Mouse (Mus musculus): ENCODE results near the gene Cbln3. TPM values are rescaled to one million over a fixed set of nuclear protein-coding genes. Genes with fewer than 3 reads are reported as not detected.

Gene Cbln3
- under 1 TPM; 0.44 to 0.74 TPM for total RNA-seq (2021)

DNA sequence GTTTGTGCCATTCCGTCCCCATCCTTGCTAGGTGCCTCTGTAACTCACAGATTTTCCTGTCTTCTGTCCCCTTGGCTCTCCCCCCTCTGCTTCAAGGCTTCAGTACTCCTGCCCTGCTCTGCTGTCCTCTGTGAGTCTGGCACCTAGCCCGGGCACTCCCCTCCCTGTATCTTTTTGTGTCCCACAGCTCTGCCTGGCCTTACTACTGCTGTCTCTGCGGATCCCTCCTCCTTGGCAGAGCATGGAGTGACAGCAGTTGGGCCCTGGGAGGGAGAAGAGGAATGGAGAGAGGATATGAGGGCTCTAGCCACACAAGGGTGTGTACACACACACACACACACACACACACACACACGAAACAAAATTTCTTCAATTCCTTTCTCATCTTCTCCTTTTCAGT, at the start of gene Cbln3:
Gene Cbln3, minus strand, starts transcription at position 227 of the 400 bp plus-strand sequence.
- intact Hi-C loops (cut with DNase I): no loop called here
- DNase-seq: peak; percentile 95

- intact Hi-C loops (cut with DNase I): no loop called here
- peak; percentile 23 for DNase-seq
Observed at GRCm38 (mm10) chr14:55933586-55933985, 49.4 kb upstream of the Cbln3 start.

DNA sequence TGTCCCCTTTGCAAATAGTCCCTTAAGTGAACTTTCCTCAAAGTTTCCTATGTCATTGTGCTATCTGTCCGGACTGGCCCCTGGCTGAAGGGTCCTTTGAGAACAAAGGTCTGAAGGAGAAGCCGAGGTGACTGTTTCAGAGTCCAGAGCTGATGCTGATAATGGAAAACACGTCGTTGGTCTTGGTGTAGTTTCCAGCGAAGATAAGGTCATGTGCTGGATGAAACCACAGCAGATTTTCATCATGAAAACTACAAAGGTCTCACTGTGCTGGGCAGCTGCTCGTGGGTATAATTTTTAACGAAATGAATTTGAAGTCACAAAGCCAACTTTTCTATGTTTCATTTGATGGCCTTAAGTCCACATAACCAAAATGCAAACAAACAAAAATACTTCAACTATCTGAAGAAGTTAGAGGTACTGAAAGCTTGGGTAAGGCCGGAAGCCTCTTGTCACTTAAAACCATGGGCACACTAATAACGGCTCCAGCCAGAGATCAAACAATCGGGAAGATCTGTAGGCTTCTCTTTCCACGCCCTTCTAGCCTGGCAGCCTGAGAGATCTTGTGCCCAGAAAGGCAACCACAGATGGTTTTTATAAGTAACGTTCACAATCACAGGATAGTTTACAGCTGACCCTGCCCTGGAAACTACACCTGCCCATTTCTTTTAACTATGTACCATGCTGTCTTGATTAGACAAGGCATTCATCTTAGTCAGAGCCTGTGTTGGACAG, 45.2 kb upstream of the Cbln3 start:
- no peak for DNase-seq
- intact Hi-C loops (cut with DNase I): no loop called here

DNA sequence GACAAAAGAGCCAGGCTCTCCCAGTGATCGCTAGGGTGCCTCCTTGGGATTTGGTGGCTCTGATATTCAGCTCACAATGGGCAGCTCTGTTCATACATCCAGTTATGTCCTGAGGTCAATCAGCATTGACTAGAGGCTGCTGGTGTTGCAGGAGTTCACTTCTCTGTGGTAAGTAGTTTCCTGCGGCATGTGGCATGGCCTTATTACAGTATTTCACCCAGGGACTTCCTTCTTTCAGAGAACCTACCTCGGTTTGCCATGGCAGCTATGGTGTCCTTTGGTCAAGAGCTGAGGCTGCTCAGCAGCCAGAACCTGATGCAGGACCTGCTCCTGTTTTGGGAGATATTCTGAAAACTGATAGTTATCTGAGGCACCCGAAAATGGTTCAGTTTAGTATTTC, 42.7 kb upstream of the Cbln3 start:
- intact Hi-C loops (cut with DNase I): no loop called here
- DNase-seq: no peak

DNA sequence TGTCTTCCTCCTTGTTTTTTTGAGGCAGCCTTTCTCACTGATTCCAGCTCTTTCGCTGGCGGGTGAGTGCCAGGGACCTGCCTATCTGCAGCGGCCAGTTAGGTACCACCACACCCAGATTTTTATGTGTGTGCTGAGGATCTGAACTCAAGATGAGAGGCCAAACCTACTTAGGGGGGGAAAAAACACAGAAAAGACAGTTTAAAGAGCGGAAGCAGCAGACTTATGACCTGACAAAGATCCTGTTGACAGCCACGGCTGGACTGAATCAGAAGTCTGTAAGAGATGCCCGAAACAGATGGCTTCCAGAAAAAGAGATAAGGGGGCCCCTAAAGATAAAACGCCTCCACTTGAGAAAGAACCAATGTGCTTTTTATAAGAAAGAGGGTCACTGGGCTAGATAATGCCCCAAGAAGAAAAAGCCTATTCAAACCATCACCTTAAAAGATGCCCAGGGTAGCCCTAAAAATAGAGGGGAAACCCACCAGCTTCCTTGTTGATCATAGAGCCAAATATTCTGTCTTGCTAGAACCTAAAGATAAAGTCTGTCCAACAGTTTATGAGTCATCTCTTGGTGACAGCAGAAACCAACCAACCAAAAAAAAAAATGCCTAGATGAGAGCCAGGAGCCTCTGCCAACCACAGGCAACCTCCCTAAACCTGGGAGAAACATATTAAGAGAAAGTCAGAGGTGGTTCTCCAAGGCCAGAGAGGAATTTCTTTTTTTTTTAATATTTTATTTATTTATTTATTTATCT, 38.5 kb upstream of the Cbln3 start:
- intact Hi-C loops (cut with DNase I): no loop called here
- DNase-seq: no peak

- intact Hi-C loops (cut with DNase I): no loop called here
- DNase-seq: peak; percentile 78
Observed at GRCm38 (mm10) chr14:55918240-55919082, 34.3 kb upstream of the Cbln3 start.

DNA sequence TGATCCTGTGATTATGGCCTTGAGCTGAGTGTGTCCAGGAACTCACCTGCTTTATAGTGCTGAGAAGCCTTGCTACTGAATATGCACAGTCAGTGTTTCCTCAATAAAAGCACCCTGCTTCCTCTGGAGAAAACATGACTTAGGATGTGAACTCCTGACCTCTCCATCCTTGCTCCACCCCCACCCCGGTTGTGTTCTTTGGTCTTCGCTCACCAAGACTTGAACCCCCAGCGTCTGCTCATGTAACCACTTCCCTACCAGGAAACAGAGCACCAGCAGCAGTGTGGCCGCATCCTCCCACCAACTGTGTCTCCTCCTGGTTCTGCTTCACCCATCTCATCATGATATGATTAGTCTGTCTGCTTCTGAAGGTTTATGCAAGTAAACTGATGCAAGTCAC, 29.2 kb upstream of the Cbln3 start:
- intact Hi-C loops (cut with DNase I): no loop called here
- DNase-seq: no peak

GRCm38 (mm10) chr14:55905518-55905917, 21.3 kb upstream of the Cbln3 start:
- intact Hi-C loops (cut with DNase I): loop anchor here (10.0 kb wide), 1 partner anchor 221 kb away; the partner anchor contains the start of gene Tinf2
- no peak for DNase-seq

DNA sequence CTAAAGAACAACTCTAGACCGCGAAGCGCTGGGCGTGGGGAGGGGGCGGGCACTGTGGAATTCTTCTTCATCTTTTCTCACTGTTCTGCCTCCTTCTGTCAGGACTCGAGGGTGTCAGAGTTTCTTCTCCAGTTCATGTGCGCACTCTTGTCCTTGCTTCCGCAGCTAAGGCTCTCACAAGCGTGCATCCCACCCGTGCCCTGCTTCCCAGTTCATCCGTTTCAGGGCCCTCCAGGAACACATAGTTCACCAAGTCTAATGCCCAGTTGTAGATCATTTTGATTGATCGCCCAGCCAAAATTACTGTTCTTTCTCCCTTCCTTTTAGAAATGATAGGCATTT, 16.2 kb upstream of the Cbln3 start:
- no peak for DNase-seq
- intact Hi-C loops (cut with DNase I): loop anchor here (10.0 kb wide), 1 partner anchor 216 kb away; the partner anchor contains the start of gene Tinf2

- peak; percentile 89 for DNase-seq
- intact Hi-C loops (cut with DNase I): loop anchor here (10.0 kb wide), 1 partner anchor 215 kb away; the partner anchor contains the start of gene Tinf2
Observed at GRCm38 (mm10) chr14:55899701-55900413, 15.7 kb upstream of the Cbln3 start, which contains the start of gene Sdr39u1. TSS of gene Sdr39u1 (minus strand) at chr14:55900293.

- no peak for DNase-seq
- intact Hi-C loops (cut with DNase I): no loop called here
Observed at GRCm38 (mm10) chr14:55898947-55899346, 14.8 kb upstream of the Cbln3 start.

DNA sequence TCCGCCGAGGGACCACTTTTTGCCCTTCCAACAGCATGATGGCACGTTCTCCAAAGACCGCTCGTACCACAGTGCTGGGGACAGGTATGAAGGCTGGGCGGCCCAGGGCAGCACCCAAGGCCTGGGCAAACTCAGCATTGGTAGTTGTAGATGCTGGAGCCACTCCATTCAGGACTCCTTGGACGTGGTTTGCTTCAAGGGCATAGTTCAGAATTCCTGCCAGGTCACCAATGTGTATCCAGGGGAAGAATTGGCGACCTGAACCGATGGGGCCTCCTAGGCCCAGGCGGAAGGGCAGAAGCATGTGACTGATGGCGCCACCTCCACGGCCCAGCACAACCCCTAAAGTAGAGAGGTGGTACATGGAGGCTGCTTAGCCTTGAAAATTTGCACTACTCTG, 13.5 kb upstream of the Cbln3 start:
- DNase-seq: no peak
- intact Hi-C loops (cut with DNase I): no loop called here

DNA sequence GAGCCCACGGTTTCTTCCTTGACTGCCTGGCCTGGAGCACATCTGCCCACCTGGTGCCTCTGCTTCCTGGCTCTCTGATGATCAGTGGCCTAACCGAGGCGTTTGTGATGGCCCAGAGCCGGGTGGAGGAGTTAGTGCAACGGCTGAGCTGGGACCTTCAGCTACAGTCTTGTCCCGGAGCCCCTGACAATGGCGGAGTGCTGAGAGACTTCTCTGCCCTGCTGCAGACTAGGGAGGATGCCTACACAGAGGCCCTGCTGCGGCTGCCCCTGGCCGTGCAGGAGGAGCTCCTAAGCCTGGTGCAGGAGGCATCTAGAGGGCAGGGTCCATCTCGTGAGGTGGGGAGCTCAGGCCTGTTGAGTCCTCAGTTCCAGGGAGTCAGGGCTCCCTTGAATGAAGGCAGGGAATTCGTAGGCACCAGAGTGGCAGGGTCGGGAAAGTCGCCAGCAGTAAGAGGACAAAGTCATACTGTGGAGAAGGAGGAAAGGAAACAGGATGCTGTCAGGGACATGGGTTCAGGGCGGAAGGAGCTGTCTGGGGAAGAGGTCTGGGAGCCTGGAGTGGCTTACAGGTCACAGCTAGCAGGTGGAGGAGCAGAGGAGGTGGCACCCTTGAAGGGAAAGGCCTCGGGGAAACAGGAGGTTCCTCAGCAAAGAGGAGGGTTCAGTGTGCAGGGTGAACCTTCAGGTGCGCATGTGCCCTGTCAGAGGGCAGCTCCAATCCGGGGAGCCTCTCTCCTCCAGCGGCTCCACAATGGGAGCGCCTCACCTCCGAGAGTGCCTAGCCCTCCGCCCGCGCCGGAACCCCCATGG, 2.6 kb upstream of the Cbln3 start:
- intact Hi-C loops (cut with DNase I): no loop called here
- no peak for DNase-seq

- no peak for DNase-seq
- intact Hi-C loops (cut with DNase I): no loop called here
Observed at GRCm38 (mm10) chr14:55885791-55886271, 1.6 kb upstream of the Cbln3 start.

GRCm38 (mm10) chr14:55885114-55885790, 1.1 kb upstream of the Cbln3 start:
- DNase-seq: no peak
- intact Hi-C loops (cut with DNase I): no loop called here

DNA sequence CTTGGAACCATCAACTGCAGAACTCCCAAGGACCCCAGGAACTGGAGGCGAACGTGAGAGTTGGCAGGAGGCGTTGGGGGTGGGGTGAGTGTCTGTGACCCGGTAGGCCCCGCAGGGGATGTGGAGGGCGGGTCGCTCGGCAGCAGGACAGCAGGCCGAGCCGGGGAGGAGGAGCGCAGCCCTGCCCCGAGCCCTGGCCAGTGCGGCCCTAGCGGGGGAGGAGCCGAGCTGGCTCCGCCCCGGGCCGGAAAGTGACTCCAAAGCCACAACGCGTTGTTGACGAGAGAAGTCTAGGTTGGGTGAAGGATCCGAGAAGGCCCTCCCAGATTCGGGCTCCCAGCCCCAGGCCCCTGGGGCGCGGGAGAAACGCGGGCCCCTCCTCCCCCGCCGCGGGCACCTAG, 521 bp upstream of the Cbln3 start, which contains the start of gene Khnyn:
Gene Khnyn, plus strand, starts transcription at position 235 of the 401 bp plus-strand sequence.
- peak; percentile 92 for DNase-seq
- intact Hi-C loops (cut with DNase I): no loop called here

- intact Hi-C loops (cut with DNase I): no loop called here
- DNase-seq: no peak
Observed at GRCm38 (mm10) chr14:55883663-55884062, 529 bp downstream of the Cbln3 start.

DNA sequence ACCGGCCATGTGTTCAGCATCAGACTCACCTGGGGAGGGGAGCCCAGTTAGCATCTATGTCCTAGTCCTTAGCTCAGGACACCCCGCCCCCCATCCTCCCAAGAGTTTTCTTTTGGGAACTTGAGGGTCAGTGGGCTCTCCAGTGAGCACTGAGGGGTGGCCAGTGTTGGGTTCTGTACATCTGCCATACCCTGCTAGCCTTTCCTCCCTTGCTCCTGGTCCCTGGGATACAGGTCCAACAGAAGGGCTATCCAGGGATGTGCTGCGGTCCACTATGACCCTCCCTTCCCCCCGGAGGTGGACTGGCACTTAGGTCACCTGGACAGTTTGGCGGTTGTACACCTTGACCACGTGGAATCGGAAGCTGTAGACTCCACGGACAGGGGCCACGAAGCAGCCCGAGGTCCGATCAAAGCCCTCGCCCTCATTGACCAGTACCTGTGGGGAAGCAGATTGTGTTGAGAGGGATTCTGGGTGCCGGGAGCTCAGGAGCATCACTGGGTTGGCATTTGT, 987 bp downstream of the Cbln3 start:
- no peak for DNase-seq
- intact Hi-C loops (cut with DNase I): no loop called here

All from left cerebral cortex, postnatal 4 days (tissue).